Mouse (Mus musculus) heart, postnatal 10 days (tissue): Measurements from ENCODE around the gene Igtp. TPM values are rescaled to one million over a fixed set of nuclear protein-coding genes. Genes with fewer than 3 reads are reported as not detected.

Experiments used
- DNase-seq, 2 experiments: peaks; one replicate each; pipeline ENCODE4 v3.0.0; 2021
- intact Hi-C: fragments of 180-260 bp; cut with DNase I; formaldehyde crosslinking; loops from one replicate; pipeline ENCODE4 v1.15.1; 2025
- total RNA-seq, 2 experiments: library from RNA; stranded (reverse); gene quantifications; 2 replicates each; pipeline ENCODE4 v1.2.3; 2021

The Igtp gene
- total RNA-seq, 2 experiments from 2014 or later, result 3.1 to 5.1 TPM

GRCm38 (mm10) chr11:58249203-58249981, 50.0 kb downstream of the Igtp start:
- no peak for DNase-seq
- intact Hi-C loops, result no loop called here

GRCm38 (mm10) chr11:58250550-58250949, 51.2 kb downstream of the Igtp start:
- no peak for DNase-seq
- intact Hi-C loops, result no loop called here

- no peak for DNase-seq
- intact Hi-C loops, result no loop called here
These were observed 55.1 kb downstream of the Igtp start for GRCm38 (mm10) chr11:58254411-58254810.

Other genes with a start within 250 kb of the Igtp start
- gene Larp1, start 190.5 kb upstream of the Igtp start, total RNA-seq, result 10 to 100 TPM; 57.8 to 61.3 TPM
- gene Gm12248, start 106.4 kb upstream of the Igtp start, total RNA-seq, result not detected
- gene Cnot8, start 95.4 kb upstream of the Igtp start, total RNA-seq, result 10 to 100 TPM; 42.6 to 46.9 TPM
- 10 to 100 TPM; 10.2 to 11.9 TPM for gene Gemin5, start 31.0 kb upstream of the Igtp start, total RNA-seq
- 10 to 100 TPM; 49.5 to 54.2 TPM for gene Mrpl22, start 27.9 kb upstream of the Igtp start, total RNA-seq
- 1 to 10 TPM; 5.1 to 7.4 TPM for gene Irgm2, start 62 bp downstream of the Igtp start, total RNA-seq
- gene 4930438A08Rik, start 75.2 kb downstream of the Igtp start, total RNA-seq, result not detected
- 1 to 10 TPM; 4.5 TPM for gene Zfp692, start 107.5 kb downstream of the Igtp start, total RNA-seq
- 10 to 100 TPM; 48.5 to 51.4 TPM for gene Zfp672, start 130.8 kb downstream of the Igtp start, total RNA-seq
- gene Sh3bp5l, start 131.2 kb downstream of the Igtp start, total RNA-seq, result 10 to 100 TPM; 44.3 to 44.8 TPM
- gene Lypd8, start 179.5 kb downstream of the Igtp start, total RNA-seq, result under 1 TPM in 1 of 2 experiments, not detected in 1; 0.22 TPM
- gene 1810065E05Rik, start 221.6 kb downstream of the Igtp start, total RNA-seq, result not detected
- not detected for gene Gm12253, start 233.0 kb downstream of the Igtp start, total RNA-seq